Mouse (Mus musculus) liver, embryonic 13.5 days (tissue): ENCODE results near the gene Slc25a35. TPM values are rescaled to one million over a fixed set of nuclear protein-coding genes. Genes with fewer than 3 reads are reported as not detected.

Experiments used
- microRNA-seq: library from miRNA; unstranded; fragments of <30 nt; microRNA quantifications from one replicate; pipeline ENCODE4, GENCODE M21; 2016
- polyA plus RNA-seq: library from polyadenylated mRNA; unstranded; fragments of >200 nt; fragmentation: Nextera tagmentation; extraction: Ambion mirVana; gene quantifications from 2 replicates; pipeline ENCODE4 v1.2.1, GENCODE M21; 2015

The Slc25a35 gene
- polyA plus RNA-seq, 1 experiment from 2014 or later: 0.47 TPM

Small RNA genes lying within 50 kb of the gene (microRNA-seq; reads per million reads assigned to microRNA genes)
- gene Mir3062: 5.9 reads per million, percentile 14 among the genes with 10 or more reads in this experiment

Other genes with a start within 250 kb of the Slc25a35 start
- 35.5 and 40.0 TPM in 2 replicates for gene Ndel1, start 96.3 kb upstream of the Slc25a35 start, polyA plus RNA-seq
- gene Rnf222, start 79.6 kb upstream of the Slc25a35 start, polyA plus RNA-seq: 0.08 and 0.09 TPM in 2 replicates
- gene Rpl26, start 66.5 kb upstream of the Slc25a35 start, polyA plus RNA-seq: 881 and 895 TPM in 2 replicates
- not detected in 2 replicates for gene Odf4, start 41.0 kb upstream of the Slc25a35 start, polyA plus RNA-seq
- gene Arhgef15, start 10.7 kb upstream of the Slc25a35 start, polyA plus RNA-seq: 1.4 and 1.5 TPM in 2 replicates
- gene Rangrf, start 7.1 kb downstream of the Slc25a35 start, polyA plus RNA-seq: 52.4 and 53.5 TPM in 2 replicates
- gene Pfas, start 40.3 kb downstream of the Slc25a35 start, polyA plus RNA-seq: 32.4 and 33.2 TPM in 2 replicates
- 16.9 and 20.3 TPM in 2 replicates for gene Ctc1, start 47.8 kb downstream of the Slc25a35 start, polyA plus RNA-seq
- 116 and 123 TPM in 2 replicates for gene Aurkb, start 77.5 kb downstream of the Slc25a35 start, polyA plus RNA-seq
- 3.5 TPM in 2 replicates for gene Borcs6, start 91.6 kb downstream of the Slc25a35 start, polyA plus RNA-seq
- 30.8 and 31.7 TPM in 2 replicates for gene Tmem107, start 102.7 kb downstream of the Slc25a35 start, polyA plus RNA-seq
- 12.5 and 15.9 TPM in 2 replicates for gene Vamp2, start 120.4 kb downstream of the Slc25a35 start, polyA plus RNA-seq
- gene Per1, start 127.1 kb downstream of the Slc25a35 start, polyA plus RNA-seq: 1.9 TPM in 2 replicates
- gene Hes7, start 152.3 kb downstream of the Slc25a35 start, polyA plus RNA-seq: 0.17 and 0.18 TPM in 2 replicates
- gene 9130213A22Rik, start 154.5 kb downstream of the Slc25a35 start, polyA plus RNA-seq: 0.09 TPM in 1 of 2 replicates, not detected in the other
- 0.06 TPM in 1 of 2 replicates, not detected in the other for gene Aloxe3, start 157.8 kb downstream of the Slc25a35 start, polyA plus RNA-seq
- not detected in 2 replicates for gene Alox12b, start 188.9 kb downstream of the Slc25a35 start, polyA plus RNA-seq
- gene Alox8, start 229.7 kb downstream of the Slc25a35 start, polyA plus RNA-seq: 0.20 TPM in 1 of 2 replicates, not detected in the other